Mouse (Mus musculus) erythroblast, adult 5-6 weeks (primary cell): Measurements from ENCODE around the gene Nxf1. TPM values are rescaled to one million over a fixed set of nuclear protein-coding genes. Genes with fewer than 3 reads are reported as not detected.
A peak's percentile ranks its signal among the peaks of the same experiment; 100 is the strongest.

Source experiments
- ATAC-seq: replicated peaks from 2 replicates; pipeline ENCODE4 v1.8.0; 2016; ENCODE audit warnings: moderate number of reproducible peaks, mild to moderate bottlenecking, moderate TSS enrichment, inconsistent platforms; ENCODE audit not compliant: poor library complexity, low FRiP score, severe bottlenecking
- total RNA-seq, 2 experiments: library from RNA; stranded (forward) in 1 of 2; stranded (reverse) in 1 of 2; fragments of 150-400 nt in 1 of 2; fragments of 200-764, 138-1000 nt in 1 of 2; gene quantifications; 2 replicates each; pipeline versions ENCODE4 v1.2.3 to v1.2.4; 2015 to 2017; ENCODE audit warnings: low replicate concordance in 2 of 2

The Nxf1 gene
- total RNA-seq, 2 experiments from 2014 or later: 81.7 to 146 TPM

- ATAC-seq: no peak
Measured at GRCm38 (mm10) chr19:8758899-8759298, 2.0 kb downstream of the Nxf1 start.

GRCm38 (mm10) chr19:8760757-8761156 lies 3.9 kb downstream of the Nxf1 start:
- ATAC-seq: no peak

- no peak for ATAC-seq
Measured at GRCm38 (mm10) chr19:8763276-8763675, 6.4 kb downstream of the Nxf1 start.

- ATAC-seq: no peak
Measured at GRCm38 (mm10) chr19:8765562-8765961, 8.7 kb downstream of the Nxf1 start.

DNA sequence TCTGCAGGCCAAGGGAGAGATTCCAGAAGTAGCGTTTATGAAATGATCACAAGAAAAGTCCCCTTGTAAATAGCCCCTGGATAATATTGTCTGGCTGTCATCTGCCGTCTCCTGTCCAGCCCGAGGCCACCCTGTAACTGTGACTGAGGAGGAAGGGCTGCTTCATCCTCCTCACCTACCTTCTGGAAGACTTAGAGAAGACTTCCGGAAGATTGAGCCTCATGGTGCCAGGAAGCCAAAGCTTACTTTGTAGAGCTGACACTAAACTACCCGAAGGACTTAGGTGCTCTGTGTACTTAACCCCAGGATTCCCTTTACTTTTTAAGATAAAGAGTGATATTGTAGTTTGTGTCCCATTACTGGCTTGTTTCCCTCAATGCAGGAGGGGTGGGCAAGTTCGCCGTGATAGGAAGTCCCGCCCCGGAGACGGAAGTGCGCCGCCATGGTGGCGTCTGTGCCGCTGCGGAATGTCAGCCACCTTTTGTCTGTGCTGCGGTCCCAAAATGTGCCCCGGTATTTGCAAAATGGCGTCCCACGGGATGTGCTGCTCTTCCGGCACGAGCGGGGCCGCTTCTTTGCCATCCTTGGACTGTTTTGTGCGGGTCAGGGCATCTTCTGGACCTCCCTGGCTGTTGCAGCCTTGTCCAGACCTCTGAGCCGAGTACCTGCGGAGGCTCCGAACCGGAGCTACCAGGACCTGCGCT lies 13.8 kb downstream of the Nxf1 start, which contains the start of gene Tmem223:
TSS of gene Tmem223 (plus strand) at position 430 of the 704 bp plus-strand sequence.
- peak; percentile 65 for ATAC-seq

- ATAC-seq: peak; percentile 48; the same call in 1 of the 2 replicates
Measured at GRCm38 (mm10) chr19:8772996-8773395, 16.1 kb downstream of the Nxf1 start.

GRCm38 (mm10) chr19:8773409-8773808 lies 16.5 kb downstream of the Nxf1 start:
- no peak for ATAC-seq

DNA sequence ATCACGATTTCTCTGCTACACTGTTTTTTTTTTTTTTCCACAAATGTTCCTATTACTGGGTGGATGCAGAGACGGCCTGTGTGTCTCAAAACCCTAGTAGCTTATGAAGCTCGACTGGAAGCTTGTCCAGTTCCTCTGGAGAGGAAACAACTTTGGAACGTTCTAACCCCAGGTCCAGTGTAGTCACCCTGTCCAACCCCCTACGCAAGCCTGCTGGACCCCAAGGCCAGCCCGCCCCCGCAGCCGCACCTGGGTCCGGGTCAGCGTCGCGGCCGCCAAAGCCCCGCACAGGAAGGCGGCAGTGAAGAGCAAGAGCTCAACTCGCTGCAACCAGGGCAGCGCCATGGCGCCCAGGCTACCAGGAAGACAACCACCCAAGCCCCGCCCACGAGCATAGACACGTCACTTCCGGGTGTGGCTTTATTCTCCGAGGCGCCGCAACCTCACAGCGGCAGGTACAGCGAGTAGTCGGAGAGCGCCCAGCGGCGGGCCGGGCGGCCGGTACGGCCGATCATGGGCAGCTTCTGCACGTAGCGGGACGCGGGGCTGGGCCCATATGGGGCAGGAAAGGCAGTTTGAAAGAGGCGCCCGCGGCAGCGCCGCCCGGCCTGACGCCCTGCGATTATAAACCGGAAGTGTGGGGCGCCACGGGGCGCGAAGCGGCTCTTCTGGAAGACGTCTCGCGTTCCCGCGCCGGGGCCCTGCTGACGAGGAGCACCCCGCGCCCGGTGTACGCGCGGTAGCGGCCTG lies 17.4 kb downstream of the Nxf1 start, which contains the start of gene Tmem179b:
TSS of gene Tmem179b (minus strand) at position 382 of the 750 bp plus-strand sequence.
- ATAC-seq: peak; percentile 89

- ATAC-seq: 0 out of 2 replicates have a peak, but pooled peaks have one; percentile 8
Measured at GRCm38 (mm10) chr19:8774951-8775421, 18.1 kb downstream of the Nxf1 start.

DNA sequence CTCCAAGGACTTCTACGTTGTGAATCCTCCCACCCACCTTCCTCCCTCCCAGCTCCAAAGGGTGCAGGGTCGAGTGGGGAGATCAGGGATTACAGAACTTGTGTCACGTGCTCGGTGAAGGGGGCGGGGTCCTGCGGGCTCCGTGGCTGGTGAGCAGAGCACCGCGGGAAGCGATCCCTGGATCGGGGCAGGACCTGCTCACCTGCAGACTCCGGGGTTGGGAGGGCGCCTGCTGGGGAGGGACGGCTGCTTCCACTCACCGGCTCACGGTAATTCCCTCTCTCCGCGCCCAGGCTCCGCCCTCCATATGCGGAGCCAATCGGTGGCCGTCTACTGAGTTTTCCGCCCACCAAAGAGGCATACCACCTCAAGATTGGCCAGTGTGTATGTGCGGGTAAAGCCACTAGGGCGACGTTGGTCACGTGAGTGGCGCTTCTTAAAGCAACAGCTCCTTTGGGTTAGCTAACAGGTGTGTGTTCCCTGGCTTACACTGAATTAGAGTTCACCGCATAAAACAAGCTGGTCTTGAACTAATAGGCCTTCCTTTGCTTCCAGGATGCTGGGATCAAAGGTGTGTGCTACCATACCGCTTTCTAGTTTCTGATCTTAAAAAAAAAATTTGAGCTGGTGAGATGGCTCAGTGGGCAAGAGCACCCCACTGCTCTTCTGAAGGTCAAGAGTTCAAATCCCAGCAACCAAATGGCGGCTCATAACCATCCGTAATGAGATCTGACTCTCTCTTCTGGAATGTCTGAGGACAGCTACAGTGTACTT lies 29.3 kb downstream of the Nxf1 start, which contains the start of gene Taf6l:
TSS of gene Taf6l (minus strand) at position 410 of the 774 bp plus-strand sequence.
- peak; percentile 99 for ATAC-seq

DNA sequence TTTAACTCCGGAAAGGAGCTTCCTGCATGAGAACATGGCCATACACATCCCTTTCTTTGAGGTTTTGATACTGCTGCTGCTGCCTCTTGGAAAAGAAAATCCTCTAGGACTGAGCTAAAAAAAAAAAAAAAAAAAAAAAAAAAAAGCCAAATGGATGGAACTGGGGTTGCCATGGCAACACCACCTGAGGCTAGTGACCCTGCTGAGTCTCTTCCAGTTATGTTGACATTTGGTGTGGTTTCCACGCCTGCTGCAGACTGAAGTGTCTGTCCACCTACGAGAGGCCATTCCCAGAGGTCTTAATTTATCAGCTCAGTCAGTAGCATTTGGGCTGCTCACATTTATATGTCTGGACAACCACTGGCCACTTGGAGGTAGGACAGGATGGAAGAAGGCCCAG lies 31.6 kb downstream of the Nxf1 start:
- ATAC-seq: no peak

- ATAC-seq: no peak
Measured at GRCm38 (mm10) chr19:8789171-8789570, 32.3 kb downstream of the Nxf1 start.

DNA sequence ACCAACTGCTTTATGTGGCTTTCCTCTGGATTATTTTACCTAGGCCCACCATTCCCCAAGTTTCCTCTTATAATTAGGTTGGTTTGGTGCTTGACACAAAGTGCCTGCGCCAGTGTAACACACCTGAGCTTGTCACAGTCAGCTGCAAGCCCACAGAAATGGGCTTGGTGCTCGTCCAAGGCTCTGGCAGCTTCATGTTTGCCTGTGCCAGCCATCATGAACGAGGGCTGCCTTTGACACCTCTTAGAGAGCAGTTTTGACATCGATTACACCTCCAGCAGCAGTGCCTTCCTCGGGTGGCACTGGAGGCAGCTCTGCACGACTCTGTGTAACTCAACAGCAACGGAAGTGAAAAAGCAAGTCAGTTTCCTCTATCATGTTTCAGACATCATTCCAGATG lies 33.3 kb downstream of the Nxf1 start:
- ATAC-seq: no peak

DNA sequence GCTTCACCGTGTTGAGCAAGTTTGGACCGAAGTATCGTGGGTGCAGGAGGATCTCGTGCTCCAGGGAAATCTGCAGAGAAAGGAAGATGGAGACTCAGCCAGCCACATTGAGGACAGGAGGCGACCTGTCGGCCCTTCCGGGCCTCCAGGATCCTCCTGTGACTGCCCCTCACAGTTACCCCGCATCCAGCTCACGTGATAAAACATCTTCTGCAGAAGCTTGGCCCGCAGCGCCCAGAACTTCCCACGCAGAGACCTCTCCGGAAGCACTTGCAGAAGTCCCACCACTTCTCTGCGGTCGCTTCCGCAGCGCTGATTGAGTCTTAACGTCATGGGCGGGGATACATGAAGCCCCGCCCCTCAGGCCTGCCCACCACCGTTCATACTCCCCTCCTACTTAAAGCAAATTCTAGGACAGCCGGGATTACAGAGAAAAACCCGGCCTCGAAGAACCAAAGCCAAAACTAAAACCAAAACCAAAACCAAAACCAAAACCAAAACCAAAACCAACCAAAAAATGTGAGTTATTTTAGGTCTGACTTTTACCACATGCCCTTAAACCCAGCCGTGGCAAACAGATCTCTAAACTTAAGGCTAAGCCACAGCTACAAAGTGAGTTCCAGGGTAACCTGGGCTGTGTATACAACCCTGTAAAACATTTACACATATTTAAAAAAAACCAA lies 41.5 kb downstream of the Nxf1 start, which contains the start of gene Polr2g:
TSS of gene Polr2g (minus strand) at position 314 of the 683 bp plus-strand sequence.
- peak; percentile 77 for ATAC-seq

DNA sequence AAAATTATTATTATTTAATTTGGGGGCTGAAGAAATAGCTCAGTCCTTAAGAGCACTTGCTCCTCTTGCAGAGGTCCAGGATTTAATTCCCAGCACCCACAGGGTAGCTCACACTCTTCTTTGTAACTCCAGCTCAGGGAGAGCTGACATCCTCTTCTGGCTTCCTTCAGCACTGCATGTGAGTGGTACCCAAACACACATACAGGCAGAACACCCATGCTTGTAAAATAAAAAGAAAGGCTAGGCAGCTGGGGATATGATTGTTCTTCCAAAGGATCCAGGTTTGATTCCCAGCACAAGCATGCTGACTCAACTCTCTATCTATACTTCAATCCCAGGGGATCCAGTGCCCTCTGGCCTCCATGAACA lies 42.1 kb downstream of the Nxf1 start:
- no peak for ATAC-seq

- ATAC-seq: peak; percentile 91
Measured at GRCm38 (mm10) chr19:8802130-8802821, 45.4 kb downstream of the Nxf1 start, which contains the start of gene Zbtb3. Gene Zbtb3, plus strand, starts transcription at chr19:8802555.

- ATAC-seq: no peak
Measured at GRCm38 (mm10) chr19:8803204-8803780, 46.4 kb downstream of the Nxf1 start.

- no peak for ATAC-seq
Measured at GRCm38 (mm10) chr19:8803879-8804660, 47.2 kb downstream of the Nxf1 start.
